Mouse (Mus musculus) brown adipose tissue, adult 24 weeks (tissue): ENCODE results near the gene Rnf157. TPM values are rescaled to one million over a fixed set of nuclear protein-coding genes. Genes with fewer than 3 reads are reported as not detected.
"Not testable (repeated sequence)": the region's sequence is repeated elsewhere in the genome, so short reads cannot be mapped to it uniquely, and the experiment has no call there.

ENCODE experiments used
- H3K27ac ChIP-seq: fragments of 200-500 bp; replicated peaks from 2 replicates; pipeline ENCODE4 v1.5.1; 2012; ENCODE audit warnings: low read depth, mild to moderate bottlenecking, low read length
- H3K4me1 ChIP-seq: fragments of 200-500 bp; 2 replicates; pipeline ENCODE4 v1.6.1; 2012; ENCODE audit warnings: low read length, mixed read lengths; ENCODE audit not compliant: control insufficient read depth, insufficient read depth, insufficient read length
- H3K4me3 ChIP-seq: fragments of 200-500 bp; 2 replicates; pipeline ENCODE4 v1.5.1; 2012; ENCODE audit warnings: low read depth, mild to moderate bottlenecking, low read length, moderate library complexity; ENCODE audit not compliant: insufficient read depth
- polyA plus RNA-seq: library from polyadenylated mRNA; stranded (reverse); fragments of >200 nt; gene quantifications from 2 replicates; pipeline ENCODE4 v1.2.4, GENCODE M21; 2012; ENCODE audit not compliant: missing spikeins, insufficient read depth, insufficient read length

The Rnf157 gene
- polyA plus RNA-seq, 1 experiment, result 0.67 TPM

- no peak overlapping the region for H3K27ac ChIP-seq
Measured at GRCm38 (mm10) chr11:116412028-116412827, 604 bp downstream of the Rnf157 start.

GRCm38 (mm10) chr11:116411582-116411981 lies 1.2 kb downstream of the Rnf157 start:
- H3K27ac ChIP-seq, result no peak overlapping the region
- H3K4me1 ChIP-seq, result peaks cover 6% of the 10 kb centered on the region; the same call in 1 of the 2 replicates
- H3K4me3 ChIP-seq, result peak overlapping the region; percentile 73; the same call in 1 of the 2 replicates

More at GRCm38 (mm10) chr11:116412028-116412827, 604 bp downstream of the Rnf157 start:
- Histone ChIP-seq H3K4me3 (peak overlapping the region; percentile 73), H3K4me1 (peaks cover 6% of the 10 kb centered on the region; the same call in 1 of the 2 replicates)

- H3K4me1 ChIP-seq, H3K27ac ChIP-seq, H3K4me3 ChIP-seq: not testable (repeated sequence)
Measured at GRCm38 (mm10) chr11:116410415-116410814, 2.4 kb downstream of the Rnf157 start.

- H3K4me3 ChIP-seq, result no peak overlapping the region
- H3K27ac ChIP-seq, result no peak overlapping the region
- peaks cover 6% of the 10 kb centered on the region; the same call in 1 of the 2 replicates for H3K4me1 ChIP-seq
Measured at GRCm38 (mm10) chr11:116409008-116409407, 3.8 kb downstream of the Rnf157 start.

DNA sequence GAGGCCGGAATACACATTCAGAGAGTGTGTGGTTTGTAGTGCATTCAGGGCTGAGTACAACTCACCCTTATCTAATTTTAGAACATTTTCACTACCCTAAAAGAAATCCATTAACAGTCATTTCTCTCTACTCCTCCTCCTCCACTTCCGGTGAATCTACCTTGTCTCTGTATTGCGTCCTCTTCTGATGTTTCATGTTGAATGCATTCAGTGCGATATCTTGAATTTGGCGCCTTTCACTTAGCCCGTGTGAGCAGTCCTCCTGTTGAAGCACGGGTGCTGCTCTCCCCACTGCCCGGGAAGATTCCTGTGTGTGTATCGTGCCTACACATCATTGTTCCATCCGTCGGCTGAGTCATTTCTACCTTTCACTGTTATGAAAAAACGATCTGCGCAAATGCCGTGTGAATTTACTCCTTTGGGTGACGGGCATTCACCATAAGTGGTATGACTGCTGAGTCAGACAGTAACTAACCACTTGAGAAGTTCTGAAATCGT lies 6.6 kb downstream of the Rnf157 start:
- Histone ChIP-seq H3K4me3 (no peak overlapping the region), H3K27ac (no peak overlapping the region), H3K4me1 (peaks cover 3% of the 10 kb centered on the region; the same call in 1 of the 2 replicates)

GRCm38 (mm10) chr11:116405601-116406000 lies 7.2 kb downstream of the Rnf157 start:
- peaks cover 3% of the 10 kb centered on the region; the same call in 1 of the 2 replicates for H3K4me1 ChIP-seq
- no peak overlapping the region for H3K27ac ChIP-seq
- no peak overlapping the region for H3K4me3 ChIP-seq

DNA sequence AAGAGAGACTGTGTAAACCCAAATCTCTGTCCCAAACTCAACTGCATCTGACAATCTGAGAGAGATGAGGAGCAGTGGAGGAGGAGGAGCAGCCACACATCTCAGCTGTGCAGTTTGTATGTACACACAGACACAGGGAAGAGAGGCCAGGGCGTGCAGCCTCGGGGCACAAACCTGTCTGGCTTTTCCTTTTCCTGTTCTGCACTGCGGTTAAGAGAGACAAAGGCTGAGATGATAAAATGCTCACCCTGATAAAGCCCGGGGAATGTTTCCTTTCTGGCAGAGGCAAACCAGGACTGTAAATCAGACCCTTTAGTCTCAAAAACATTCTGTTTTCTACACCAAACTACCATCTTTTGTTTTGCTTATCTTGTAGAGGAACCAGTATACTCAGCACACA lies 12.3 kb downstream of the Rnf157 start:
- no peak overlapping the region for H3K4me3 ChIP-seq
- no peak overlapping the region for H3K27ac ChIP-seq
- 0 out of 2 replicates have a peak, but pooled peaks cover 7% of the 10 kb centered on the region for H3K4me1 ChIP-seq

DNA sequence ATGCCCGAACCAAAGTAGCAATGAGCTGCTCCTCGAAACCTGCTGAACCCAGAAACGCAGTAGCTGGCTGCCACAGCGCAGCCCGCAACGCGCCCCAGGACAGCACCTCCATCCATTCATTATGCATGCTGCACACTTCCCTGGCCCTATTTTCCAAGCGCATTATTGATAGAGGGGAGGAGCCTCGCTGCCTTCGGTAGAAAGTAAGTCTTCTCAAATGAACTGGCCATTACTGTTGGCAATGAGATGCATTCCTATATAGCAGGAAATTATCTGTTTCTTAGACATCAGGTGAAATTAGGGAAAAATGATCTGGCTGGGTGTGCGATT lies 14.5 kb downstream of the Rnf157 start:
- H3K4me3 ChIP-seq, result no peak overlapping the region
- H3K27ac ChIP-seq, result no peak overlapping the region
- peaks cover 12% of the 10 kb centered on the region; the same call in 1 of the 2 replicates for H3K4me1 ChIP-seq

DNA sequence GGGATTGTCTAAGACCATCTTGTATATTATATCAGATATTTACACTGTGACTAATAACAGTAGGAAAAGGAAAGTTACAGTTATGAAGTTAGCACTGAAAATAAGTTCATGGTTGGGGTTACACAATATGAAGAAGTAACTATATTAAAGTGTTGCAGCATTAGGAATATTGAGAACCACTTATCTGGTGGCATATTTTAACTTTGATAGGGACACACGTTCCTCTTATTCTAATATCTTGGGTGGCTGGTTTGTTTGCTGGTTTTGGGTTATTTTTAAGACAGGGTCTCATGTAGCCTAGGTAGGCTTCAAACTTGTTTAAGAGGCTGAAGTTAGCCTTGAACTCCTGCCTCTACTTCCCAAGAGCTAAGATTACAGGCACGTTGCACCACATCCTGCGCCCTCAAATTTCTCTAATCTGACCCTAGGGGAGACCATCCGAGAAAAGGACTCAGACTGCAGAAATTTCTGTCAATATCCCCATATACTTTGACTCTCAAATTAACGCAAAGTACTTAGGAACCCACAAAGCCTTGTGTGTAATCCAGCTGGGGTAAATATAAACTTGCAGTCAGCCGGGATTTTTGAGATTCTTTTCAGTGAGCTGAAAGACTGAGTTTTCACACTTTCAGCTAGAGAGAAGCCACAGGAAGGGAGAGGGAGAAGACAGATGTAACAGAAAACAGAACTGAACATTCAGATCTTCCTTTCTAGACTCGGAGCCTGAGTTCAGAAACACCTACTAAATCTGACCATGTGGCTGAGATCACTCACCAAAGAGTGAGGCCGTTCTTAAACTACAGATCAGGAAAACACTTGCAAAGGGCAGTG lies 15.1 kb downstream of the Rnf157 start:
- Histone ChIP-seq H3K4me1 (peaks cover 12% of the 10 kb centered on the region; the same call in 1 of the 2 replicates), H3K4me3 (no peak overlapping the region), H3K27ac (no peak overlapping the region)

DNA sequence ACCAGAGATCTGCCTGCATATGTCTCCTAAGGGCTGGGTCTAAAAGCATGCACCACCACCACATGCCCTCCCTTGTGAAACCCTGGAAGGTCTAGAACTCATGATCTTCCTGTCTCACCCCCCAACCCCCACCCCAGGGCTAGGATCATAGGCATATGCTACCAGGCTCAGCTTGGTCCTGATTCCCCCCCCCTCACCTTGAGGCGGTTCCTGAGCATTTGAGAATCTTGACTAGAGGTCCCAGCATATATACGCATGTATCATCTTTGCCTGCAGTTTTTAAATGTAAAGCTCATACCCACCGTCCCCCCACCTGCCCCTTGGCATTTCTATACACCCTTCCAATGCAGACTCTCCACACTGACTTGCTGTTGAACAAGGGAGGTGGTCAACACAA lies 15.9 kb downstream of the Rnf157 start:
- Histone ChIP-seq H3K4me1 (peaks cover 12% of the 10 kb centered on the region; the same call in 1 of the 2 replicates), H3K27ac (peak overlapping the region; percentile 83), H3K4me3 (no peak overlapping the region)

- H3K4me1 ChIP-seq, result peaks cover 12% of the 10 kb centered on the region; the same call in 1 of the 2 replicates
- H3K4me3 ChIP-seq, result peak overlapping the region; percentile 7; the same call in 1 of the 2 replicates
- H3K27ac ChIP-seq, result peak overlapping the region; percentile 83
Measured at GRCm38 (mm10) chr11:116396276-116396933, 16.4 kb downstream of the Rnf157 start.

DNA sequence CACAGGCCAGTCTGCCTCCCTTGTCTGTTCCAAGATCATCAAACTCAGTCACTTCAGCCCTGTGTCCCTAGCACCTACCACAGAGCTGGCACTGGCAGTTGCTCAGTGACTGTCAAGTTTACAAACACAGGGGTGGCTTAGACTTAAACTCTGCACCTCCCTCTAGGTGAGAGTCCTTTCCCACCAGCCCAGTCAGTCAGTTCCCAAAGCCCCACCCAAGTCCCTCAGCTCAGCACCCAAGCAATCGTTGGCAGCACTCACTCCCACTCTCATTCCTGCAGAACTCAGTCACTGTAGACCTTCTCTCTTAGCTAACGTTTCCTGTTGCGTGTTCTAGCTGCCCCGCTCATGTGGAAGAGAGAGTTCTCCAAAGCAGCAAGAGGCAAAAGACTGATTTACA lies 18.1 kb downstream of the Rnf157 start:
- H3K4me1 ChIP-seq, result peaks cover 12% of the 10 kb centered on the region; the same call in 1 of the 2 replicates
- peak overlapping the region; percentile 79 for H3K27ac ChIP-seq
- peak overlapping the region; percentile 34 for H3K4me3 ChIP-seq

DNA sequence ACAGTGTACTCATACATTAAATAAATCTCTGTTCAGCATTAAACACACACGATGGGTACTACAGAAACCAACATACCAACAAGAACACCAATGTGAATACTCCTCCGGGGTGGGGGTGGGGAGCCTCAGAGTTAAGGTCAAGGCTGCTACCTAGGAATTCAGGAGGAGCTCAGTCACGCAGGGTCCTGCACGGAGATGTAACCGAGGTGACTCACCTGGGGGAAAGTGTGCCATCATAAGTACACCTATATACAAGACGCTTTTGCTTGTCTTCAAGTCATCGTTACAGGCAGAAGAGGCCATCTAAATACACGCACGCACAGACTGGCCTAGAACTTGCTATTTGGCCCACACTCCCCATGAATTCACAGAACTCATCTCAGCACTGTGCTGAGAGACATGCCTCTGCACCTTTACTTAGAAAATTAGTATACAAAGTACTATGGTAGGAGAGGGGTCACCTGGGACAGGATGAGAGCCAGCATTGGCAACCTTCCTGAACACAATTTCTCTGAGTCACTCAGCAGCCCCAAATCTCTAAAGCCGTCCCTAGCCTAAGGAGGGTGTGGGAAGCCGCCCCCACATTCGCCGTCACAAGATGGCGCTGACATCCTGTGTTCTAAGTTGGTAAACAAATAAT lies 23.9 kb downstream of the Rnf157 start:
- Histone ChIP-seq H3K27ac (peak overlapping the region; percentile 86), H3K4me1 (peaks cover 3% of the 10 kb centered on the region; the same call in 1 of the 2 replicates), H3K4me3 (peak overlapping the region; percentile 55)
